Comparison of ENCODE assay signal across 26 mouse cellular contexts in the genomic region with DNA sequence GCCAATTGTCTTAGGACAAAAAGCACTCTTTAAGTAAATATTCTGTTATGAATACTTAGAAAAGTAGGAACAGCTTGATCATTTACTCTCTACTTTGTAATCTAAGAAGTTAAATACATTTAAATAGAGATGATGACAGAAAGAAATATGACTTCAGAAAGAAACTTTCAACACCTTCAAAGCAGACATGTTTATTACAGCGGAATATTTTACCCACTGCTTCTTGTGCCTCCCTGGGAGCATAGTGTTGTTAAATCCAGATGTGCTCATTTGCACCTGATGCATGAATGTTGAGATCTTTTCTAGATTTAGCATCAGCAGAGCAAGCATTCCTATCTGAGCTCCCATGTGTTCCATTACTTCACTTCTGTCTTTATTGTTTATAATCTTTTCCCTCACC.
"Had no signal": no experiment of that assay in that cellular context is flagged by ENCODE, and none has a peak within 500 bp of the region (broad histone marks: within the 10 kb centered on the region; RNA-seq: fewer than 3 reads in every experiment).

No protein-coding gene starts in this region.

- H3K36me3 ChIP-seq: heart, embryonic 12.5 days; hindbrain, embryonic 10.5 days; hindbrain, embryonic 12.5 days; kidney, embryonic 15.5 days; limb, embryonic 12.5 days; liver, embryonic 13.5 days; liver, embryonic 15.5 days had no signal

- DNase-seq: gastrocnemius, postnatal 14 days; gastrocnemius, postnatal 36 days; heart, adult 11 months; heart, adult 2 months; heart, postnatal 10 days; heart, postnatal 4 days; kidney, adult 11 months; kidney, adult 2 months; kidney, adult 9 months; kidney, postnatal 25 days; kidney, postnatal 4 days; liver; liver, embryonic 13.5 days had no signal

- H3K4me1 ChIP-seq: heart, embryonic 12.5 days; hindbrain, embryonic 10.5 days; hindbrain, embryonic 12.5 days; kidney, embryonic 15.5 days; limb, embryonic 12.5 days; liver, embryonic 13.5 days; liver, embryonic 15.5 days had no signal

- ATAC-seq: hindbrain, embryonic 16.5 days; intestine, embryonic 16.5 days had no signal

- H3K4me3 ChIP-seq: heart, adult 2 months; heart, embryonic 12.5 days; hindbrain, embryonic 10.5 days; hindbrain, embryonic 12.5 days; kidney, embryonic 15.5 days; layer of hippocampus, adult 2 months; left cerebral cortex, adult 2 months; limb, embryonic 12.5 days; liver, embryonic 13.5 days; liver, embryonic 15.5 days had no signal

- H3K27ac ChIP-seq: heart, adult 2 months; hindbrain, embryonic 10.5 days; hindbrain, embryonic 12.5 days; hindbrain, embryonic 14.5 days; kidney, embryonic 15.5 days; kidney, postnatal 0 days; layer of hippocampus, adult 2 months; left cerebral cortex, adult 2 months; limb, embryonic 12.5 days; liver, embryonic 13.5 days; liver, embryonic 15.5 days had no signal

- H3K9me3 ChIP-seq: heart, embryonic 12.5 days; hindbrain, embryonic 10.5 days; hindbrain, embryonic 12.5 days; kidney, embryonic 15.5 days; limb, embryonic 12.5 days; liver, embryonic 13.5 days; liver, embryonic 15.5 days had no signal

- H3K27me3 ChIP-seq: heart, embryonic 12.5 days; hindbrain, embryonic 12.5 days; kidney, embryonic 15.5 days; limb, embryonic 12.5 days; liver, embryonic 13.5 days; liver, embryonic 15.5 days had no signal

- H3K9ac ChIP-seq: heart, embryonic 12.5 days; hindbrain, embryonic 12.5 days; hindbrain, embryonic 14.5 days; kidney, embryonic 15.5 days; limb, embryonic 12.5 days; liver, embryonic 13.5 days; liver, embryonic 15.5 days had no signal

- H3K4me2 ChIP-seq: heart, embryonic 12.5 days; hindbrain, embryonic 12.5 days; hindbrain, embryonic 14.5 days; kidney, embryonic 15.5 days; limb, embryonic 12.5 days; liver, embryonic 11.5 days; liver, embryonic 13.5 days; liver, embryonic 15.5 days had no signal
